Mouse (Mus musculus) E14TG2a.4 (cell line): ENCODE measurements around the gene Hjurp.

Experiments used
- H3K27me3 ChIP-seq: 2 replicates; pipeline ENCODE4 v1.6.1; 2014; ENCODE audit warnings: low read length, control low read depth; ENCODE audit not compliant: insufficient read depth
- H3K36me3 ChIP-seq: 2 replicates; pipeline ENCODE4 v1.6.1; 2014; ENCODE audit warnings: low read length, control low read depth; ENCODE audit not compliant: insufficient read depth
- H3K4me1 ChIP-seq: replicated peaks from 2 replicates; pipeline ENCODE4 v1.6.1; 2014; ENCODE audit warnings: low read depth, low read length, control low read depth
- H3K4me3 ChIP-seq: replicated peaks from 2 replicates; pipeline ENCODE4 v1.5.1; 2014; ENCODE audit warnings: mild to moderate bottlenecking, low read length
- H3K9me3 ChIP-seq: 2 replicates; pipeline ENCODE4 v1.6.1; 2014; ENCODE audit warnings: low read length, control low read depth
- CTCF ChIP-seq: conservative IDR thresholded peaks from 2 replicates; pipeline ENCODE4 v1.5.1; 2014; ENCODE audit warnings: low read length
- NANOG ChIP-seq: IDR thresholded peaks from 2 replicates; pipeline ENCODE4 v1.6.1; 2014; ENCODE audit warnings: borderline replicate concordance, low read length, mixed read lengths
- POU5F1 ChIP-seq: IDR thresholded peaks from 2 replicates; pipeline ENCODE4 v1.6.1; 2014; ENCODE audit warnings: low read length, borderline replicate concordance

Gene Hjurp

GRCm38 (mm10) chr1:88279111-88280005 is 1.9 kb upstream of the Hjurp start:
- Histone ChIP-seq H3K4me3 (no peak overlapping the region), H3K27me3 (0 out of 2 replicates have a peak, but pooled peaks cover 2% of the 10 kb centered on the region), H3K9me3 (peaks cover 32% of the 10 kb centered on the region), H3K4me1 (peaks cover 48% of the 10 kb centered on the region), H3K36me3 (peaks cover 18% of the 10 kb centered on the region)
- TF ChIP-seq NANOG (no peak), CTCF (no peak), POU5F1 (peak; percentile 86)

GRCm38 (mm10) chr1:88277818-88278511 is 532 bp upstream of the Hjurp start:
- H3K9me3 ChIP-seq, result peaks cover 45% of the 10 kb centered on the region
- H3K36me3 ChIP-seq, result peaks cover 32% of the 10 kb centered on the region
- peaks cover 54% of the 10 kb centered on the region for H3K4me1 ChIP-seq
- TF ChIP-seq CTCF (0 out of 2 replicates have a peak, but pooled peaks have one; percentile 3), POU5F1 (no peak)
- H3K4me3 ChIP-seq, result peak overlapping the region; percentile 89
- H3K27me3 ChIP-seq, result no peaks in the 10 kb centered on the region

DNA sequence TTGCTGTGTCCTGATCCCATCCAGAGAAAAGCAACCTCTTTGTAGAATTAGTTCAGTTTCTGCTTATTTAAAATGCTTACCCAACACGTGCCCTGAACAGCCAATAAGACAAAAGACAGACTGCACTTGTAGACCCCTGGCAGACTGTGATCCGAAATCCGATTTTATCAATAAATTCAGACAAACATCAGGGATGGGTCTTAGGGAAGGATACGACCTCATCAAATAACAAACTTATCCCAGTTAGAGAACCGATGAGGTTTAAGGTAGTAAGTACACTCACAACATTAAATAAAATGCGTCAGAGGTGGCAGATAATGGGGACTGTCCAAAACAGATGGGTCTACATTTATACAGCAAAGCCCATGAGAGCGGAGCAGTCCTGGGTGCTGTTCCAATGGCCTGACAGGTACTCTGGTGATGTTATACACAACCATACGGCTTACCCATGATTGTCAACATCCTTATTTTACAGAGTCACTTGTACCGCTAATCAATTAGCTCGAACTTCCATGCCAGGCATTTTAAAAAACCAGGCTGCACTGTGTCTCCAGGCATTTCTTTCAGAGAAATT is 822 bp downstream of the Hjurp start:
- Histone ChIP-seq H3K9me3 (peaks cover 58% of the 10 kb centered on the region), H3K4me3 (peak overlapping the region; percentile 89), H3K36me3 (peaks cover 46% of the 10 kb centered on the region), H3K27me3 (no peaks in the 10 kb centered on the region), H3K4me1 (peaks cover 64% of the 10 kb centered on the region)
- no peak for TF ChIP-seq POU5F1
- TF ChIP-seq NANOG, result no peak
- TF ChIP-seq CTCF, result no peak

DNA sequence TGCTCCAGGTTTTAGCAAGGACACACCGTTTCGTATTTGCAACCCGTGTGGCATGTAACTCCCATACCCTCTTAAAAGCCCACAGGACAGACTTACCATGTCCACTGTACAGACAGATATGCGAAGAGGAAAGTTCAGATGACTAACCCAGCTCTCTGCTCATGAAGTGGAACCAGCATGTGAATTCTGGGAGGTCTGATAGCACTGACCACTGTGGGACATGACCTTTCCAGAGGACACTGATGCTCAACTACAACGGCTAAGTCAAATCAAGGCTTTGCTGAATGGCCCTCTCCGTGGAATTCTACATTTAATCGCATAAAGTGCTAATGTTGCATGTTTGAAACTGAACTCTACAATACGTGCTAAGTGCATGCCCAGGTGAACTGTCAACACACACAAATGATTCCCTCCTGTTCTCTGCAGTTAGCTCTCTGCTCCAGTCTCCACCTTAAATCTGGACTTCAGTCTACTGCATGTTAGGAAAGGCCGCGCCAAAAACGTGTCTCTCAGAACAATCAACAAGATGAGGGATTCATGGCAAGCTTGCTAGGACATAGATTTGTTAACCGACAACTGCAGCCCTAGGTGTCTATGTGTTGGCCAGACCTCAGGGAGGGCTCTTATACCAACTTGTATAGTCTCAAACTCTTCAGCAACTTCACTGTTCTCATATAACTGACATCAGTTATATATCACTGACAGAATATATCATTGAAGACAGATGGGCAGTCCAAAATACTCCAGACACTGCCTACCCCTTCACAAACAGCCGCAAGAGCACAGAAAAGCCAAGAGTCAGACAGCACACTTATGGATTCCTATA is 1.5 kb downstream of the Hjurp start:
- no peaks in the 10 kb centered on the region for H3K27me3 ChIP-seq
- peaks cover 52% of the 10 kb centered on the region for H3K36me3 ChIP-seq
- H3K4me1 ChIP-seq, result peaks cover 64% of the 10 kb centered on the region
- H3K9me3 ChIP-seq, result peaks cover 61% of the 10 kb centered on the region
- no peak for TF ChIP-seq POU5F1
- no peak for TF ChIP-seq NANOG
- no peak for TF ChIP-seq CTCF
- H3K4me3 ChIP-seq, result peak overlapping the region; percentile 89

- H3K27me3 ChIP-seq, result no peaks in the 10 kb centered on the region
- H3K36me3 ChIP-seq, result peaks cover 57% of the 10 kb centered on the region
- TF ChIP-seq NANOG (no peak), CTCF (no peak), POU5F1 (no peak)
- peak overlapping the region; percentile 89; the same call in 1 of the 2 replicates for H3K4me3 ChIP-seq
- H3K4me1 ChIP-seq, result peaks cover 64% of the 10 kb centered on the region
- peaks cover 62% of the 10 kb centered on the region for H3K9me3 ChIP-seq
Measured at GRCm38 (mm10) chr1:88275078-88275680, 2.3 kb downstream of the Hjurp start.

DNA sequence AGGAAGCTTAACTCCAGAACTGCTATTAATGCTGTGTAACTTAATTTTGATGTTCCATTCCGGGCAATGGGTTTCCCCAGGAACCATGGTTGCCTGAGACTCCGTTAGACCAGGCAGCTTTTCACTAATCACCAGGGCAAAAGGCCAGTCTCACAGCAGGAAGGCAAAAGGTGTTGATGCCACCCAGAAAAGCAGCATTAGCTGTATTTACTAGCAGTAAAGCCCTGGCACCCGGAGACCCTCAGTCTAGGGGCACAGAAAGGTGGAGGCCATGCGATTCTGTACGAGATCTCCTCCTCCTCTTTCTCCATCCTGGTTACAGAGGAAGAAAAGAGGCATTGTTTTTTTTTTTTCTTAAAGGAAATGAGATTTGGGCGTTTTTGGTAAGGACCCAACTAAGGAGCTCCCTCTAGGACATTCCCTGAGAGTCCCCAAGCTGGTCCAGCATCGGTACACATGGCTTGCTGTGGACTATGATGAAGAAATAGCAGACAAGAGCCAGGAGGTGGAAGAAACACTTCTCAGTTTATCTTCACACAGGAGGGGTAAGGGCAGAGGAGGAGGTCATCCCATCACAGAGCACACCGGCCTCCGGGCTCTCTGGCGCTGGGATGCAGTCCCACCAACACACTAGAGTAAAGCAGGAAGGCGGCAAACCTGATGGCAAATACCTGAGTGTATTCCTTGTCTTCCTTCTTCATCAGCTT is 2.9 kb downstream of the Hjurp start:
- no peak for TF ChIP-seq NANOG
- no peak for TF ChIP-seq POU5F1
- no peak for TF ChIP-seq CTCF

GRCm38 (mm10) chr1:88273832-88274231 is 3.6 kb downstream of the Hjurp start:
- Histone ChIP-seq H3K36me3 (peaks cover 70% of the 10 kb centered on the region), H3K9me3 (peaks cover 72% of the 10 kb centered on the region), H3K4me1 (peaks cover 57% of the 10 kb centered on the region), H3K4me3 (no peak overlapping the region), H3K27me3 (no peaks in the 10 kb centered on the region)
- no peak for TF ChIP-seq NANOG
- no peak for TF ChIP-seq CTCF
- TF ChIP-seq POU5F1, result no peak

More for the DNA sequence above, 2.9 kb downstream of the Hjurp start:
- Histone ChIP-seq H3K4me1 (peaks cover 64% of the 10 kb centered on the region), H3K27me3 (no peaks in the 10 kb centered on the region), H3K36me3 (peaks cover 63% of the 10 kb centered on the region), H3K9me3 (peaks cover 65% of the 10 kb centered on the region), H3K4me3 (no peak overlapping the region)
